30 mouse cellular contexts compared by ENCODE assay signal in genomic region chr16:24431808-24432207, GRCm38 (mm10). TPM values are rescaled to one million over a fixed set of nuclear protein-coding genes. Genes with fewer than 3 reads are reported as not detected.
DNase-seq lines count a peak whose midpoint lies in the region; ATAC-seq and TF ChIP-seq lines count a peak whose summit lies in the region.
"Had no signal": no experiment of that assay in that cellular context is flagged by ENCODE, and none has a peak within 500 bp of the region (broad histone marks: within the 10 kb centered on the region; RNA-seq: fewer than 3 reads in every experiment).

No protein-coding gene starts in this region.

- peaks cover 53% of the 10 kb centered on the region for H3K79me3 ChIP-seq in C2C12 (ENCODE audit: low read depth)

- H3K4me1 ChIP-seq in liver, postnatal 0 days (ENCODE audit: insufficient read depth) = peaks cover 28% of the 10 kb centered on the region

- H3K79me2 ChIP-seq in C2C12 (ENCODE audit: control insufficient read depth, insufficient read depth) = peaks cover 94% of the 10 kb centered on the region
- peaks cover 87% of the 10 kb centered on the region for H3K79me2 ChIP-seq in myocyte (ENCODE audit: control insufficient read depth, insufficient read depth)

- no peak overlapping the region for H3K4me2 ChIP-seq in myocyte (ENCODE audit: low read depth)
- no peak overlapping the region for H3K4me2 ChIP-seq in liver, postnatal 0 days (ENCODE audit: low read depth, low read length)
- H3K4me2 ChIP-seq: embryonic facial prominence, embryonic 12.5 days; embryonic facial prominence, embryonic 15.5 days; forebrain, embryonic 12.5 days; forebrain, embryonic 15.5 days; heart, embryonic 13.5 days; hindbrain, embryonic 14.5 days had no signal

- H3K36me3 ChIP-seq in C2C12 (ENCODE audit: control insufficient read depth, insufficient read depth) = no peaks in the 10 kb centered on the region
- H3K36me3 ChIP-seq in myocyte (ENCODE audit: control insufficient read depth, insufficient read depth) = no peaks in the 10 kb centered on the region
- no peaks in the 10 kb centered on the region for H3K36me3 ChIP-seq in liver, postnatal 0 days (replicated peaks; ENCODE audit: insufficient read depth, low read length)
- H3K36me3 ChIP-seq: embryonic facial prominence, embryonic 12.5 days; embryonic facial prominence, embryonic 15.5 days; forebrain, embryonic 12.5 days; forebrain, embryonic 15.5 days; heart, embryonic 10.5 days had no signal

- TF ChIP-seq POLR2A in myocyte (IDR thresholded peaks at IDR 0.05; ENCODE audit: insufficient read length, low read depth) = no peak

- H3ac ChIP-seq in C2C12 (ENCODE audit: control insufficient read depth, insufficient read length, low read depth) (no peak overlapping the region), myocyte (ENCODE audit: control insufficient read depth, insufficient read length) (no peak overlapping the region)

- peak; percentile 14 for DNase-seq in urinary bladder, adult 2 months (ENCODE audit: low spot score)
- no peak for DNase-seq in urinary bladder, postnatal 36 days (ENCODE audit: low spot score in 2 of 2)
- DNase-seq in liver, postnatal 0 days = no peak
- DNase-seq: adrenal gland, adult 2 months; adrenal gland, postnatal 14 days; B cell, adult 2 months; cerebellum, adult 11 months; cerebellum, adult 2 months; cerebellum, adult 9-11 months; cerebellum, postnatal 25 days; gastrocnemius, postnatal 25 days; heart, adult 2 months; heart, postnatal 14 days; heart, postnatal 4 days had no signal

- no peaks in the 10 kb centered on the region for H3K27me3 ChIP-seq in C2C12 (ENCODE audit: control insufficient read depth, insufficient read depth, insufficient read length)
- no peaks in the 10 kb centered on the region for H3K27me3 ChIP-seq in myocyte (ENCODE audit: control insufficient read depth, insufficient read depth, insufficient read length)
- no peaks in the 10 kb centered on the region for H3K27me3 ChIP-seq in liver, postnatal 0 days (ENCODE audit: insufficient read depth, low read length)
- H3K27me3 ChIP-seq: embryonic facial prominence, embryonic 12.5 days; embryonic facial prominence, embryonic 15.5 days; forebrain, embryonic 12.5 days; forebrain, embryonic 15.5 days; heart, embryonic 13.5 days had no signal

- no peak for TF ChIP-seq CTCF in C2C12 (IDR thresholded peaks at IDR 0.05; ENCODE audit: control insufficient read depth, insufficient read depth, insufficient read length)
- no peak for TF ChIP-seq CTCF in liver, postnatal 0 days (IDR thresholded peaks at IDR 0.05; ENCODE audit: low read depth)

- H3K9me3 ChIP-seq in liver, postnatal 0 days (ENCODE audit: low read length) = no peaks in the 10 kb centered on the region
- H3K9me3 ChIP-seq: embryonic facial prominence, embryonic 12.5 days; embryonic facial prominence, embryonic 15.5 days; forebrain, embryonic 12.5 days; forebrain, embryonic 15.5 days; heart, embryonic 10.5 days; heart, embryonic 13.5 days had no signal

- no peak overlapping the region for H3K27ac ChIP-seq in liver, postnatal 0 days (ENCODE audit: low read depth)
- H3K27ac ChIP-seq: embryonic facial prominence, embryonic 12.5 days; embryonic facial prominence, embryonic 15.5 days; forebrain, embryonic 12.5 days; forebrain, embryonic 15.5 days; heart, adult 2 months; heart, embryonic 10.5 days; heart, embryonic 13.5 days; hindbrain, embryonic 14.5 days; hindbrain, postnatal 0 days had no signal

- no peak overlapping the region for H3K4me3 ChIP-seq in C2C12 (ENCODE audit: insufficient read depth, poor library complexity, severe bottlenecking)
- no peak overlapping the region for H3K4me3 ChIP-seq in myocyte
- H3K4me3 ChIP-seq in liver, postnatal 0 days (ENCODE audit: low read depth, low read length) = no peak overlapping the region
- H3K4me3 ChIP-seq: embryonic facial prominence, embryonic 12.5 days; embryonic facial prominence, embryonic 15.5 days; erythroblast, embryonic 14.5 days; forebrain, embryonic 12.5 days; forebrain, embryonic 15.5 days; heart, adult 2 months; heart, embryonic 10.5 days; heart, embryonic 13.5 days had no signal

- WGBS in liver, postnatal 0 days (ENCODE audit: insufficient replicate concordance) = 97% methylated on average over 1 of the region's 1 CpGs

- ATAC-seq in monocyte, adult 5-6 weeks (replicated peaks; ENCODE audit: insufficient number of reproducible peaks, low FRiP score, low TSS enrichment, poor library complexity, severe bottlenecking) = no peak
- ATAC-seq in activated CD4-positive, CD25-positive, alpha-beta regulatory T cell, adult 4 months = no peak
- no peak for ATAC-seq in liver, postnatal 0 days
- ATAC-seq: CD4-positive, CD25-positive, alpha-beta regulatory T cell, adult 4 months; forebrain, embryonic 15.5 days; hindbrain, postnatal 0 days; inflammation-experienced regulatory T-cells, adult 6 months had no signal

- H3K9ac ChIP-seq in liver, postnatal 0 days (replicated peaks) = no peak overlapping the region
- H3K9ac ChIP-seq: embryonic facial prominence, embryonic 12.5 days; embryonic facial prominence, embryonic 15.5 days; forebrain, embryonic 12.5 days; forebrain, embryonic 15.5 days; heart, embryonic 13.5 days; hindbrain, embryonic 14.5 days had no signal

- TF ChIP-seq EP300 in liver, postnatal 0 days (IDR thresholded peaks at IDR 0.05; ENCODE audit: low read depth) = no peak

TF ChIP-seq in C2C12, 6 proteins besides CTCF, POLR2A, EP300 and RAD21:
- TF ChIP-seq MYOG (IDR thresholded peaks at IDR 0.05; ENCODE audit: control insufficient read depth, extremely low read depth, insufficient read length) (no peak), MAX (IDR thresholded peaks at IDR 0.05) (peak; percentile 74), MYOD1 (IDR thresholded peaks at IDR 0.05; ENCODE audit: control insufficient read depth, insufficient read length, low read depth) (peak; percentile 53), USF1 (IDR thresholded peaks at IDR 0.05; ENCODE audit: low read depth) (peak; percentile 91), CEBPB (IDR thresholded peaks at IDR 0.05; ENCODE audit: low read depth) (no peak)

TF ChIP-seq in myocyte, 11 proteins besides CTCF, POLR2A, EP300 and RAD21:
- TF ChIP-seq CEBPB (IDR thresholded peaks at IDR 0.05; ENCODE audit: insufficient read depth, poor library complexity, severe bottlenecking) (no peak), MYOG (IDR thresholded peaks at IDR 0.05; ENCODE audit: control insufficient read depth in 1 of 3, insufficient read depth in 1 of 3, insufficient read length in 2 of 3, low read depth in 2 of 3) (no peak), POLR2AphosphoS2 (IDR thresholded peaks at IDR 0.05; ENCODE audit: insufficient read length, low read depth) (no peak), REST (IDR thresholded peaks at IDR 0.05; ENCODE audit: insufficient read depth, insufficient read length) (no peak), MYOD1 (IDR thresholded peaks at IDR 0.05; ENCODE audit: control insufficient read depth in 1 of 3, insufficient read length in 2 of 3, low read depth in 2 of 3) (peak in 1 of 3 experiments; percentile 17), USF1 (IDR thresholded peaks at IDR 0.05; ENCODE audit: low read depth) (peak; percentile 86), TCF12 (IDR thresholded peaks at IDR 0.05; ENCODE audit: insufficient read depth, poor library complexity, severe bottlenecking) (no peak), TCF3 (IDR thresholded peaks at IDR 0.05; ENCODE audit: insufficient read length, low read depth) (no peak), MAX (IDR thresholded peaks at IDR 0.05; ENCODE audit: low read depth) (no peak), SRF (IDR thresholded peaks at IDR 0.05; ENCODE audit: control insufficient read depth, insufficient read length, low read depth) (no peak), E2F4 (IDR thresholded peaks at IDR 0.05; ENCODE audit: insufficient read depth) (no peak)

RNA-seq across cellular contexts. Expression of gene Lpp, which starts 38.5 kb away (rescaled TPM):
- 137 and 189 TPM in 2 replicates for polyA plus RNA-seq in urinary bladder, adult 2 months (2012; rRNA removed)
- 9.6 TPM for polyA plus RNA-seq in C2C12 (2012; fragmentation: generic; extraction: Trizol)
- polyA plus RNA-seq in myocyte (2012; fragmentation: generic; extraction: Trizol) = 4.8 TPM
- total RNA-seq in monocyte, adult 5-6 weeks (2017) = 7.8 to 20.2 TPM (median 8.9 TPM) in 3 replicates
- 10 to 100 TPM; 15.5 to 16.8 TPM for polyA plus RNA-seq in activated CD4-positive, CD25-positive, alpha-beta regulatory T cell, adult 4 months (2017; shearing (Covaris generic))
- polyA plus RNA-seq in liver, postnatal 0 days (2015; fragmentation: Nextera tagmentation; extraction: Ambion mirVana) = 9.1 and 10.7 TPM in 2 replicates
- total RNA-seq: MEL had no signal
- polyA plus RNA-seq: erythroblast, embryonic 14.5 days had no signal
